Mouse (Mus musculus) adrenal gland, postnatal 36 days (tissue): ENCODE data around the gene Atp13a3. TPM values are rescaled to one million over a fixed set of nuclear protein-coding genes. Genes with fewer than 3 reads are reported as not detected.
"Not testable (repeated sequence)": the region's sequence is repeated elsewhere in the genome, so short reads cannot be mapped to it uniquely, and the experiment has no call there.

Experiments
- DNase-seq, 2 experiments: peaks; one replicate each; pipeline ENCODE4 v3.0.0; 2021; ENCODE audit warnings: mixed read lengths in 1 of 2
- total RNA-seq, 2 experiments: library from RNA; stranded (reverse); gene quantifications; 2 replicates each; pipeline ENCODE4 v1.2.3; 2021

Atp13a3 gene
- total RNA-seq, 2 experiments from 2014 or later = 89.6 to 92.1 TPM

GRCm38 (mm10) chr16:30353489-30353888, 52.3 kb downstream of the Atp13a3 start:
- DNase-seq = not testable (repeated sequence)

GRCm38 (mm10) chr16:30314236-30314635, 91.5 kb downstream of the Atp13a3 start:
- DNase-seq = no peak

GRCm38 (mm10) chr16:30310647-30311046, 95.1 kb downstream of the Atp13a3 start, which contains the start of gene Gp5:
Gene Gp5 (minus strand): TSS chr16:30310779.
- no peak for DNase-seq

GRCm38 (mm10) chr16:30310171-30310515, 95.6 kb downstream of the Atp13a3 start:
- no peak for DNase-seq

- peak; percentile 7 to 10 for DNase-seq
Observed at GRCm38 (mm10) chr16:30309395-30310170, 96.2 kb downstream of the Atp13a3 start.

- DNase-seq = peak; percentile 38 to 57
Observed at GRCm38 (mm10) chr16:30308616-30309394, 97.0 kb downstream of the Atp13a3 start.

- DNase-seq = peak; percentile 3 to 11
Observed at GRCm38 (mm10) chr16:30307961-30308615, 97.7 kb downstream of the Atp13a3 start.

- no peak for DNase-seq
Observed at GRCm38 (mm10) chr16:30307306-30307705, 98.5 kb downstream of the Atp13a3 start.

- DNase-seq = no peak
Observed at GRCm38 (mm10) chr16:30306102-30306501, 99.7 kb downstream of the Atp13a3 start.

GRCm38 (mm10) chr16:30304236-30304635, 101.5 kb downstream of the Atp13a3 start:
- no peak for DNase-seq

- no peak for DNase-seq
Observed at GRCm38 (mm10) chr16:30303411-30303810, 102.4 kb downstream of the Atp13a3 start.

GRCm38 (mm10) chr16:30302686-30303085, 103.1 kb downstream of the Atp13a3 start:
- DNase-seq = no peak

- no peak for DNase-seq
Observed at GRCm38 (mm10) chr16:30299711-30300277, 106.0 kb downstream of the Atp13a3 start.

- DNase-seq = no peak
Observed at GRCm38 (mm10) chr16:30297450-30297849, 108.3 kb downstream of the Atp13a3 start.

GRCm38 (mm10) chr16:30296601-30297275, 109.0 kb downstream of the Atp13a3 start:
- no peak for DNase-seq

GRCm38 (mm10) chr16:30295106-30295505, 110.7 kb downstream of the Atp13a3 start:
- no peak for DNase-seq

GRCm38 (mm10) chr16:30290436-30290835, 115.3 kb downstream of the Atp13a3 start:
- DNase-seq = no peak

- no peak for DNase-seq
Observed at GRCm38 (mm10) chr16:30285701-30286100, 120.1 kb downstream of the Atp13a3 start.

- DNase-seq = peak; percentile 27 to 43
Observed at GRCm38 (mm10) chr16:30283743-30284337, 121.9 kb downstream of the Atp13a3 start.

- DNase-seq = peak in 1 of 2 experiments; percentile 44
Observed at GRCm38 (mm10) chr16:30282844-30283495, 122.8 kb downstream of the Atp13a3 start, which contains the start of gene Lrrc15. Gene Lrrc15 (minus strand): TSS chr16:30283256.
